Mouse (Mus musculus): ENCODE data around the gene Zfand3.

Gene Zfand3

DNA sequence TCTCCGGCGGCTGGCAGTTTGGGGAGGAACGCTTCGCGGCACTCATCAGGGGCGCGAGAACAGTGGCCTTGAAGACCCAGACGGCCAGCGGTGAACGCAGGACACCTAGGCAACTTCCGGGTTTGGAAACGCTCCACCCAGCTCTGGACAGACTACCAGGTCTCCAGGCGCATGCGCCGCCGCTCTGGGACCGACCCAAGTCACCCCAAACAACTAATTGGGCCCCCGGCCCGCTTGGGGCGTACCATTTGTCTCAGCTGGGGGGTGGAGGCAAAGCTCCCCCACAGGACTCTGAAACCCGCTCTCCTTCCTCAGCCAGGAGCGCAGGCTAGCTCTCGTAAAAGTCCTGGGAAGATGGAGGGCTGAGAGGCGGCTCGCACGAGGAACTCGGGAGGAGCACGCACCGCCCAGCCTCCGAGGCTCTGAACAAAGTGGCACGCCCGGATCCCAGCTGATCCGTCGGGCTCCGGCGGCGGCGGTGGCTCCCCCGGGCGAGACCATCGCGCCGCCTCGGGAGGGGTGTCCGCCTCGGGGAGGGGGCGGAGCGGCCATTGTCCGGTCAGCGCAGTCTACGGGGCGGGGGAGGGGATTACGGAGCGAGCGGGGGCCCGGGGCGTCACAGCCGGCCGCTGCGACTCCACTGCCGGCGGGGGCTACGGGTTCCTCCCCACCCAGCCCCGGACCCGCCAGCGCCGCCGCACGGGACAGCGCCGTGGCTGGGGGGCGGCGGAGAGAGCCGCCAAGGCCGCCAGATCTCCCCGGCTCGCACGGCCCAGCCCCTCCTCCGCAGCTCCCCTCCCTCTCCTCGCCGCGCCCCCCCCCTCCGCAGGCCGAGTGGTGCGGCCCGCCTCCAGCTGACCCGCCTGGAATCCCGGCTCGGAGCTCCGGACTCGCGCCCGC lies at the start of gene Zfand3:
Zfand3 (plus strand) TSS at position 531 of the 900 bp plus-strand sequence.
- DNase-seq = peak; percentile 97

DNA sequence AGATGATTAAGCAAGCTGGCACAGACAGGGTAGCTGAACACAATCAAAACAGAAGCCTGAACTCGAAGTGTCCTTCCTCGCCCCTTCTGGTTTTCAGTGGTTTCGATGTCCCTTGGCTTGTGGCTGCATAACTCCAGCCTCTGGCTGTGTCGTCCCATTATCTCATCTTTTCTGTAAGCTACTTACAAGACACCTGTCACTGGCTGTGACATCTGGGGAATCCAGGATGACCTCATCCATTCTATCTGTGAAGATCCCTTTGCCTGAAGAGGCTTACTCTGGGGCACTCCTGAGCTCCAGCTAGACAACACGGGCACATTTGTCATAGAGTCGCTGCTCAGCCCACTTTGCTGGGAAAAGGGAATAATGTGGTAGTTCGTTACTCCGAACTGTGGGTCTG lies 48.7 kb upstream of the Zfand3 start:
- DNase-seq = no peak

- DNase-seq = no peak
Measured at GRCm38 (mm10) chr17:29963730-29964259, 40.7 kb upstream of the Zfand3 start.

DNA sequence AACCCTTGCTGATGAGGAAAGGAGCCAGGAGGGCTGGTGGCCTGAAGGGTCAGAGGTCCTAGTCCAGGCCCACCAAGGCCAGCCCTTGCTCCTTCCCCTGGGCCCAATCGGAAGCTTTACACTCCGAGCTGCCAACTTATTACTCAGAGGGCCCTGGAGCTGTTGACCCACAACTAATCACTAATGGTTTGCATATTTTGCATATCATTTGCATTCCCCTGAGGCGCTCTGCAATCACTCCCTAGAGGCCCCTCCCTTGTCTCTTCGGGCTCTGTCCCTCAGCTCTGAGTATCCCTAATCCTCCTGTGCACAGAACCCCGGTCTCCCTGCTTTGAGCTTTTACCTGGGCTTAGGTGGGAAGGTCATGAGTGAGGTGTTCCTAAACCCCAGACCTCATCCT lies 39.0 kb upstream of the Zfand3 start:
- DNase-seq = no peak

- no peak for DNase-seq
Measured at GRCm38 (mm10) chr17:29970037-29970555, 34.4 kb upstream of the Zfand3 start, which contains the start of gene Mdga1. Gene Mdga1, minus strand, starts transcription at chr17:29970087.

- no peak for DNase-seq
Measured at GRCm38 (mm10) chr17:29971761-29972432, 32.6 kb upstream of the Zfand3 start.

DNA sequence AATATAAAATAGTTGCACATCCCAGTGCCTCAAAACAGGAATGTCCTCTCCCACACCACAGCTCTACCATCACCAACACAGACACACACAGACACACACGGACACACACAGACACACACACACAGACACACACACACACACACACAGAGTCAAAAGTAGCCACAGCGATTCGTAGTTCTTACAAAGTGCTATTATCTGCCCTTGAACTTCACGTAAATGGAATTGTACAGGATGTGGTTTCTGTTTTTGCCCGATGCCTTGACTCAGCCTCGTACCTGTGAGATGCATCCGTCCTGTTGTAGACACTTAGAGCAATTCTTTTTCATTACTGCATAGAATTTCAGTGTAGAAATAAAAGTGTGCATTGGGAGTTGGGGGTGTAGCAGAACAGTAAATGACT lies 31.3 kb upstream of the Zfand3 start:
- no peak for DNase-seq

DNA sequence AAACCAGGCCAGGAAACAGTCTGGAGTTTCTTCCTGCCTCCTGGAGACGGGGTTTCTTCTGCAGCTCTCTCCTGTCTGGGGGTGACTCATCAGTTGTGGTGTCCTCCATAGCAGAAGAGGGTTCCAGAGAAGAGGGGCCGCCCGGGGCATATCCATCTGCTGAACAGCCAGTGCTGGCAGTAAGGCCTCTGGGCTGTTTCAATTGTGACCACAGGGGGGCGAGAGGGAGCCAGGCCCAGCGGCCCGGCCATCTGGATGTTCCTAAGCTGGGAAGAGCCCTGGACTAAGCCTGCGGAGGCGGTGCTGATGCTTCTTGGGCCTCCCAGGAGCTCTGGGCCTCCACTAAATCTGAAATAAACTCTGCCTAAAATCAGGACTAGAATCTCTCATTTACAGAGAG lies 28.8 kb upstream of the Zfand3 start:
- DNase-seq = peak; percentile 98

DNA sequence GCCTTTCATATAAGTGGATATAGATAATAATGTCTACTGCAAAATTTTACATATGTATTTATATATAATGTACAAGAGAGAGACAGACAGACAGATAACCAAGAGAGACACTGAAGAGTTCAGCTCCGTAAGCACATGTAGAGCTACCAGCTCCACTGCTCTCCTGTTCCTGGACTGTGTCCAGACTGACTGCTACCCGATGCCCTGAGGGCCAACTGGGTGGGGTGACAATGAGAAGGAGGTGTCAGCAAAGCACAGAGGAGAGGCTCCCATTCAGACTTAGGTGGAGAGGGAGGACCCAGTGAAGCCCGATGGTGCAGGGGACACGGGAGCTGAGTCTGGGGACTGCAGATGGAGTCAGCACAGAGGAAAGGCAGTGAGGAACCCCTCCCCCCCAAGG lies 25.5 kb upstream of the Zfand3 start:
- no peak for DNase-seq

DNA sequence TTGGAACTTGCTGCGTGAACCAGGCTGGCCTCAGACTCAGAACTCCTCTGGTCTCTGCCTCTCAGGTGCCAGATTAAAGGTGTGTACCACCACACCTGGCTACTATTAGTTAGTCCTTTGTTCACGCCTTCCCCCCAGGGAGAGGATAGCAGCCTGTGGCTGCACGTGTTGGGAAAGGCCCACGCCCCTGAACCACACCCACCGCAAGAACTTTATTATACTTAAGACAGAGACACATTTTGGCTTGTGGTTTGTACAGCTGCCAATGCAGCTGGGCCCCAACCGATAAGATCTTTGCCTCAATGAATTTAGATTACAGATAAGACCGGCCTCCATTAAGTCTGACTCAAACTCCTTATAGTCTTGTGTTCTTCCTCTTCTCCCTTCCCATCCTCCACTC lies 24.7 kb upstream of the Zfand3 start:
- DNase-seq = no peak

- DNase-seq = no peak
Measured at GRCm38 (mm10) chr17:29981568-29981967, 23.0 kb upstream of the Zfand3 start.

DNA sequence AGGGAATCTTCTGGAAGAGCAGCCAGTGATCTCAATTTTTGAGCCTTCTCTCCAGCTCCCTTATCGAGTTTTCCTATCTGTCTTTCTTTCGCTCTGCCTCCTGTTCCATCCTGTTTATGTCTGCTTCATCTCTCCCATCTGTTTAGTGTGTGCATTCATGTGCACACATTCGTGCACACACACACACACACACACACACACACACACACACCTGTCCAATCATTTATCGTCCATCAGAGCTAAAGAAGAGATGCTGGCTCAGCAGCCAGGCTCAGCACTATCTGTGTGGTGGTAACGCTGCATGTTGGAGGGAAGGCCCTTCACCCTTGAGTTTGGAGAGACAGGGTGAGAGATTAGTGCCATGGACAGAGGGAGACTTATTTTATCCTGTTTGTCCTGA lies 21.3 kb upstream of the Zfand3 start:
- no peak for DNase-seq

DNA sequence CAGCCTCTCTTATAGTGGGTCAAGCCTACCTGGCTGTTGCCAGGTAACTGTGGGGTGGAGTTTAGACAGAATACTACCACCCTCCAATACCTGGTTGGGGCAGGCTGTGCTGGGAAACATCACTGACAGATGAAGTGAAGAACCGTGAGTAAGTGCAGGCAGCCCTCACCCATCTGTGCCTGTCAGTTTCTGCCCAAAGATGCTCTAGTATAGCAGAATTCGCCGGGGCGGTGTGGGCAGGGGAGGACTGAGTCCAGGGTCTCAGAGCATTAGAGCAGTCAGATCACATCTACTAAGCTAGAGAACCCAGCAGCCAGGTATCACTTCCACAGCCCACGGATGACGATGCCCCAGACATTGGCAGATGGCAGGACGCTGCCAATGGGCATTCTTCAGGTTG lies 19.6 kb upstream of the Zfand3 start:
- DNase-seq = no peak

GRCm38 (mm10) chr17:29985534-29985933 lies 19.0 kb upstream of the Zfand3 start:
- DNase-seq = no peak

GRCm38 (mm10) chr17:29988141-29988540 lies 16.4 kb upstream of the Zfand3 start:
- no peak for DNase-seq

DNA sequence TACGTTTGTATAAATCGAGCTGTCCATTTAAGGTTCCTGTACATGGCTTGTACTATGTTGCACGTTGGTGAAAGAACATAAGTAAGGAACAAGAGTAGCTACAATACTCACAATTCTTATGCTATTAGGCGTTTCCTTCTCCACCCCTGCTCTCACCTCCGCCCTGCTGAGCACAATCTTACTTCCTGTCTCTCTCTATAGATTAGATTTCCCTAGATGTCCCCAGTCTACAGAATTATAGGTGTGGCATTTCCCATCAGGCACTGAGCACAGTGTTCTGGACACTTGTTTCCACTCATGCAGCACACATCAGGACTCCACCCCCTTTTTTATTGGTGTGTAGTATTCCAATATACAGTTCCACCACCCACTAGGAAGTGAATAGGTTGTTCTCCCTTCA lies 14.9 kb upstream of the Zfand3 start:
- DNase-seq = no peak

DNA sequence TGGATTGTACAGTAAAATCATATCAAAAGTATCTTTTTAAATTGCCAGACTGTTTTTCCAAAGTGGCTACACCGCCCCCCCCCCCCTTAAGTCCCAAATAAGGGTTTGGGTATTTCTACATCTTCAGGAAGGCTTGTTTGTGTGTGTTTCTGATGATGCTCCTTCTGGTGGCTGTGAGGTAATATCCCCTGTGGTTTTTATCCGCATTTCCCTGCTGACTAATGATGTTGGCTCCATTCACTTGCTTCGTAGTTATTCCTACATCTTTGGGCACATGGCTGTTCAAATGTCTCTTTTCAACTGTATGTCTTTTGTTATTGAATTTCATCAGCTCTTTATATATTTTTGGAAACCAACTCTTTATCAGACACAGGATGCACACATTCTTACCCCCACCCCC lies 14.4 kb upstream of the Zfand3 start:
- DNase-seq = no peak

- no peak for DNase-seq
Measured at GRCm38 (mm10) chr17:29990845-29991244, 13.7 kb upstream of the Zfand3 start.

DNA sequence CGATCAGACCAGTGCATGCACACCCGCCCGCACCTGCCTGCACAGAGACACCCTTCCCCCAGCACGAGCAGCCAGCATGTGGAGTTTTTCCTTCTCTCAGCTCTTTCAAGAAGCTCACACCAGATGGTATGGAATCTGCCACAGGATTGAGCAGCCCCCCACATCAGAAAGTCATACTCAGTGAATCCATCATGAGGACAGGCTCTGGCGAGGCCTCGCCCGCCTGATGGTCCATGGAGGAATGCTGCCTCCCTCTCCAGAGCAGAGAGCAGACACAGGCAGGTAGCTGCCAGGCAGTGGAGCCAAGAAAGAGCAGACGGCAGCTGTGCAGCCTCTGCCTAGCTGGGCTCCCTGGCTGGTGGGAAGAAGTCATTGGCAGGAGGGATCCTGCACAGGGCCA lies 11.0 kb upstream of the Zfand3 start:
- DNase-seq = no peak

- DNase-seq = no peak
Measured at GRCm38 (mm10) chr17:29994011-29994410, 10.5 kb upstream of the Zfand3 start.

- no peak for DNase-seq
Measured at GRCm38 (mm10) chr17:29994459-29994858, 10.1 kb upstream of the Zfand3 start.

- no peak for DNase-seq
Measured at GRCm38 (mm10) chr17:29995986-29996385, 8.5 kb upstream of the Zfand3 start.

- DNase-seq = peak; percentile 45 to 58
Measured at GRCm38 (mm10) chr17:29997726-29998125, 6.8 kb upstream of the Zfand3 start.
